Mouse (Mus musculus) heart, embryonic 14.5 days (tissue): ENCODE measurements at regions not wholly inside any gene's neighbourhood (a gene's known extent, or its start where the extent isn't known, plus 50 kb on each side); places are given as distances from the start of the nearest gene placed in this dataset.

Source experiments
- ATAC-seq: fragments of 200-750 bp; cut with Nextera tagmentation; 2 replicates; pipeline ENCODE4 v1.8.0; 2017; ENCODE audit warnings: low read depth, moderate TSS enrichment; ENCODE audit not compliant: insufficient number of reproducible peaks, insufficient read depth, low FRiP score
- H3K27ac ChIP-seq, 2 experiments: fragments of 200-500 bp in 1 of 2; fragments of 300-500 bp in 1 of 2; sonication (generic) in 1 of 2; replicated peaks in 1 of 2; 2 replicates each; pipeline ENCODE4 v1.5.1; 2012 to 2014; ENCODE audit warnings: low read depth in 2 of 2, low read length in 2 of 2, control low read depth in 1 of 2, mild to moderate bottlenecking in 1 of 2, mixed read lengths in 1 of 2; ENCODE audit not compliant: control insufficient read depth in 1 of 2, insufficient read depth in 1 of 2
- H3K27me3 ChIP-seq: fragments of 300-500 bp; sonication (generic); 2 replicates; pipeline ENCODE4 v1.6.1; 2014; ENCODE audit warnings: mild to moderate bottlenecking, low read length, control low read depth; ENCODE audit not compliant: control insufficient read depth, insufficient read depth
- H3K36me3 ChIP-seq: fragments of 300-500 bp; sonication (generic); 2 replicates; pipeline ENCODE4 v1.6.1; 2014; ENCODE audit warnings: mild to moderate bottlenecking, control low read depth, low read length, mixed read lengths; ENCODE audit not compliant: control insufficient read depth, insufficient read depth
- H3K4me1 ChIP-seq, 2 experiments: fragments of 200-500 bp in 1 of 2; fragments of 300-500 bp in 1 of 2; sonication (generic) in 1 of 2; 2 replicates each; pipeline ENCODE4 v1.6.1; 2012 to 2014; ENCODE audit warnings: low read length in 2 of 2, control low read depth in 1 of 2, mixed read lengths in 1 of 2; ENCODE audit not compliant: control insufficient read depth in 2 of 2, insufficient read depth in 2 of 2
- H3K4me2 ChIP-seq: fragments of 300-500 bp; sonication (generic); 2 replicates; pipeline ENCODE4 v1.6.1; 2014; ENCODE audit warnings: mild to moderate bottlenecking, low read length
- H3K4me3 ChIP-seq, 2 experiments: fragments of 200-500 bp in 1 of 2; fragments of 300-500 bp in 1 of 2; sonication (generic) in 1 of 2; 2 replicates each; pipeline ENCODE4 v1.5.1; 2012 to 2014; ENCODE audit warnings: low read length in 2 of 2, mild to moderate bottlenecking in 2 of 2, control low read depth in 1 of 2, low read depth in 1 of 2, moderate library complexity in 1 of 2; ENCODE audit not compliant: control insufficient read depth in 1 of 2, insufficient read depth in 1 of 2
- H3K9ac ChIP-seq: fragments of 300-500 bp; sonication (generic); 2 replicates; pipeline ENCODE4 v1.6.1; 2014; ENCODE audit warnings: mild to moderate bottlenecking, low read length
- H3K9me3 ChIP-seq: fragments of 300-500 bp; sonication (generic); 2 replicates; pipeline ENCODE4 v1.6.1; 2016; ENCODE audit warnings: low read length, control low read depth; ENCODE audit not compliant: control insufficient read depth
- WGBS: fragments of 180-500 bp; shearing (Covaris S2); extraction: QIAGEN DNeasy Blood & Tissue Kit; methylation state at CpG from one replicate; pipeline ENCODE4 v1.1.7; 2014; 5-methylcytosine and 5-hydroxymethylcytosine counted together

- peaks cover 4% of the 10 kb centered on the region; the same call in 1 of the 2 replicates for H3K27me3 ChIP-seq
- no peak for ATAC-seq
- no peak overlapping the region for H3K4me3 ChIP-seq
- no peak overlapping the region for H3K9ac ChIP-seq
- H3K27ac ChIP-seq = 0 out of 4 replicates have a peak overlapping the region, but pooled peaks of 1 of the 2 experiments have one; percentile 37
- WGBS = 18% methylated on average over 3 of the region's 3 CpGs
- H3K4me2 ChIP-seq = no peak overlapping the region
- H3K9me3 ChIP-seq = no peaks in the 10 kb centered on the region
- peaks cover 6 to 7% of the 10 kb centered on the region in 2 experiments; a peak in 3 of 4 replicates for H3K4me1 ChIP-seq
- H3K36me3 ChIP-seq = no peaks in the 10 kb centered on the region
These were observed 85.7 kb upstream of the Rbpj start for GRCm38 (mm10) chr5:53380203-53380602.

GRCm38 (mm10) chr5:53381492-53382199 lies 84.3 kb upstream of the Rbpj start:
- H3K27me3 ChIP-seq = peaks cover 4% of the 10 kb centered on the region; the same call in 1 of the 2 replicates
- no peak overlapping the region for H3K27ac ChIP-seq
- H3K4me1 ChIP-seq = peaks cover 6 to 7% of the 10 kb centered on the region in 2 experiments; a peak in 3 of 4 replicates
- H3K4me3 ChIP-seq = no peak overlapping the region
- no peaks in the 10 kb centered on the region for H3K36me3 ChIP-seq
- no peak for ATAC-seq
- H3K9me3 ChIP-seq = no peaks in the 10 kb centered on the region
- H3K4me2 ChIP-seq = no peak overlapping the region
- WGBS = 50% methylated on average over 13 of the region's 13 CpGs
- no peak overlapping the region for H3K9ac ChIP-seq

GRCm38 (mm10) chr5:53384026-53384425 lies 81.9 kb upstream of the Rbpj start:
- H3K4me2 ChIP-seq = no peak overlapping the region
- WGBS = 79% methylated on average over 7 of the region's 7 CpGs
- no peak for ATAC-seq
- peaks cover 3 to 6% of the 10 kb centered on the region in 2 experiments; a peak in 3 of 4 replicates for H3K4me1 ChIP-seq
- H3K27me3 ChIP-seq = peaks cover 4% of the 10 kb centered on the region; the same call in 1 of the 2 replicates
- H3K9me3 ChIP-seq = no peaks in the 10 kb centered on the region
- H3K27ac ChIP-seq = no peak overlapping the region
- no peak overlapping the region for H3K4me3 ChIP-seq
- H3K9ac ChIP-seq = no peak overlapping the region
- H3K36me3 ChIP-seq = no peaks in the 10 kb centered on the region

GRCm38 (mm10) chr5:53385513-53386148 lies 80.3 kb upstream of the Rbpj start:
- Histone ChIP-seq H3K9me3 (no peaks in the 10 kb centered on the region), H3K4me1 (no peaks in the 10 kb centered on the region; a peak in 1 of 4 replicates), H3K4me3 (no peak overlapping the region), H3K27me3 (peaks cover 4% of the 10 kb centered on the region; the same call in 1 of the 2 replicates), H3K9ac (no peak overlapping the region), H3K36me3 (no peaks in the 10 kb centered on the region), H3K27ac (no peak overlapping the region), H3K4me2 (no peak overlapping the region)
- ATAC-seq = no peak
- 71% methylated on average over 3 of the region's 3 CpGs for WGBS

- Histone ChIP-seq H3K27ac (no peak overlapping the region), H3K9me3 (no peaks in the 10 kb centered on the region), H3K9ac (no peak overlapping the region), H3K4me1 (no peaks in the 10 kb centered on the region), H3K4me3 (no peak overlapping the region), H3K36me3 (no peaks in the 10 kb centered on the region), H3K27me3 (no peaks in the 10 kb centered on the region), H3K4me2 (no peak overlapping the region)
- 84% methylated on average over 2 of the region's 2 CpGs for WGBS
- ATAC-seq = no peak
These were observed 72.4 kb upstream of the Rbpj start for GRCm38 (mm10) chr5:53393571-53393970.

- Histone ChIP-seq H3K27me3 (peaks cover 5% of the 10 kb centered on the region), H3K4me3 (no peak overlapping the region), H3K4me1 (no peaks in the 10 kb centered on the region), H3K9ac (no peak overlapping the region), H3K27ac (no peak overlapping the region), H3K36me3 (no peaks in the 10 kb centered on the region), H3K4me2 (no peak overlapping the region), H3K9me3 (no peaks in the 10 kb centered on the region)
- WGBS = 74% methylated on average over 3 of the region's 3 CpGs
- no peak for ATAC-seq
These were observed 71.4 kb upstream of the Rbpj start for GRCm38 (mm10) chr5:53394560-53394959.

GRCm38 (mm10) chr5:53398428-53399058 lies 67.4 kb upstream of the Rbpj start:
- Histone ChIP-seq H3K4me1 (no peaks in the 10 kb centered on the region), H3K27ac (no peak overlapping the region)
- ATAC-seq = no peak

More at GRCm38 (mm10) chr5:53398428-53399058, 67.4 kb upstream of the Rbpj start:
- Histone ChIP-seq H3K9ac (no peak overlapping the region), H3K4me2 (no peak overlapping the region), H3K4me3 (no peak overlapping the region), H3K36me3 (no peaks in the 10 kb centered on the region), H3K9me3 (no peaks in the 10 kb centered on the region), H3K27me3 (peaks cover 5% of the 10 kb centered on the region)
- WGBS = 91% methylated on average over 8 of the region's 8 CpGs
